ENCODE assay signal across 8 mouse cellular contexts in genomic region chr12:32952416-32952815, GRCm38 (mm10). TPM values are rescaled to one million over a fixed set of nuclear protein-coding genes. Genes with fewer than 3 reads are reported as not detected.
DNase-seq lines count a peak whose midpoint lies in the region; ATAC-seq and TF ChIP-seq lines count a peak whose summit lies in the region.

No protein-coding gene starts in this region.

- no peak overlapping the region for H3K9ac ChIP-seq in forebrain, postnatal 0 days
- H3K9ac ChIP-seq in ES-E14 (ENCODE audit: insufficient read depth, low read depth, low read length, poor library complexity, severe bottlenecking): no peak overlapping the region
- no peak overlapping the region for H3K9ac ChIP-seq in heart, embryonic 12.5 days

- H3K27ac ChIP-seq in forebrain, postnatal 0 days (ENCODE audit: low read depth, low read length): no peak overlapping the region
- no peak overlapping the region for H3K27ac ChIP-seq in forebrain, embryonic 10.5 days
- H3K27ac ChIP-seq in ES-E14 (ENCODE audit: insufficient read depth, low read depth, low read length, poor library complexity, severe bottlenecking): no peak overlapping the region
- H3K27ac ChIP-seq in heart, embryonic 12.5 days (ENCODE audit: poor library complexity, severe bottlenecking): 0 out of 2 replicates have a peak overlapping the region, but pooled peaks have one; percentile 7

- peaks cover 30% of the 10 kb centered on the region for H3K79me2 ChIP-seq in myocyte (ENCODE audit: control insufficient read depth, insufficient read depth)

- H3K27me3 ChIP-seq in forebrain, postnatal 0 days (ENCODE audit: insufficient read depth, low read length): no peaks in the 10 kb centered on the region
- no peaks in the 10 kb centered on the region for H3K27me3 ChIP-seq in forebrain, embryonic 10.5 days (ENCODE audit: poor library complexity, severe bottlenecking)
- H3K27me3 ChIP-seq in heart, embryonic 12.5 days (replicated peaks): no peaks in the 10 kb centered on the region
- no peaks in the 10 kb centered on the region for H3K27me3 ChIP-seq in myocyte (ENCODE audit: control insufficient read depth, insufficient read depth, insufficient read length)

- ATAC-seq in forebrain, postnatal 0 days: no peak
- no peak for ATAC-seq in heart, embryonic 12.5 days (ENCODE audit: insufficient number of reproducible peaks, low FRiP score)

- no peaks in the 10 kb centered on the region for H3K9me3 ChIP-seq in forebrain, postnatal 0 days (ENCODE audit: low read length)
- H3K9me3 ChIP-seq in forebrain, embryonic 10.5 days: no peaks in the 10 kb centered on the region
- H3K9me3 ChIP-seq in ES-E14 (ENCODE audit: control insufficient read depth, insufficient read depth, low read depth, low read length): no peaks in the 10 kb centered on the region
- no peaks in the 10 kb centered on the region for H3K9me3 ChIP-seq in heart, embryonic 12.5 days (replicated peaks)

- no peak overlapping the region for H3ac ChIP-seq in myocyte (ENCODE audit: control insufficient read depth, insufficient read length)

- peaks cover 6% of the 10 kb centered on the region for H3K4me1 ChIP-seq in forebrain, postnatal 0 days (ENCODE audit: insufficient read depth)
- H3K4me1 ChIP-seq in forebrain, embryonic 10.5 days: peaks cover 44% of the 10 kb centered on the region
- H3K4me1 ChIP-seq in ES-E14 (ENCODE audit: control insufficient read depth in 2 of 2, insufficient read depth in 2 of 2, low read length in 2 of 2, poor library complexity in 1 of 2): peaks cover 2 to 3% of the 10 kb centered on the region in 2 experiments; a peak in 2 of 4 replicates
- H3K4me1 ChIP-seq in heart, embryonic 12.5 days (replicated peaks): peaks cover 15% of the 10 kb centered on the region

- in situ Hi-C loops in ES-E14 (cut with MboI; ENCODE audit: low sequenced_read_pairs in 2 of 2, unreplicated experiment in 2 of 2): no loop called here

- peak; percentile 45 for TF ChIP-seq CTCF in forebrain, postnatal 0 days (IDR thresholded peaks at IDR 0.05; ENCODE audit: low read depth)

- 34% methylated on average over 3 of the region's 3 CpGs for WGBS in forebrain, postnatal 0 days
- WGBS in forebrain, embryonic 10.5 days: 33% methylated on average over 3 of the region's 3 CpGs
- WGBS in heart, embryonic 12.5 days: 22% methylated on average over 3 of the region's 3 CpGs

- DNase-seq in forebrain, postnatal 0 days: peak; percentile 6
- no peak for DNase-seq in forebrain, embryonic 10.5 days (ENCODE audit: extremely low spot score, low spot score)
- peak; percentile 15 for DNase-seq in ES-E14 (ENCODE audit: low read depth, low spot score)
- peak; percentile 36 for DNase-seq in cerebellum, adult 8-10 months
- peak; percentile 19 to 52 for DNase-seq in left cerebral cortex, adult 8-10 months (ENCODE audit: low spot score in 2 of 2)
- peak; percentile 21 to 61 for DNase-seq in thymus, adult 18-20 months

- H3K36me3 ChIP-seq in forebrain, postnatal 0 days (ENCODE audit: insufficient read depth): no peaks in the 10 kb centered on the region
- no peaks in the 10 kb centered on the region for H3K36me3 ChIP-seq in forebrain, embryonic 10.5 days (replicated peaks)
- H3K36me3 ChIP-seq in ES-E14 (ENCODE audit: control insufficient read depth, insufficient read depth, low read length, poor library complexity, severe bottlenecking) (no peaks in the 10 kb centered on the region), myocyte (ENCODE audit: control insufficient read depth, insufficient read depth) (no peaks in the 10 kb centered on the region)
- H3K36me3 ChIP-seq in heart, embryonic 12.5 days: no peaks in the 10 kb centered on the region

- no peak for TF ChIP-seq POLR2A in myocyte (IDR thresholded peaks at IDR 0.05; ENCODE audit: insufficient read length, low read depth)

- H3K4me2 ChIP-seq in forebrain, postnatal 0 days (ENCODE audit: low read depth): no peak overlapping the region
- H3K4me2 ChIP-seq in heart, embryonic 12.5 days: no peak overlapping the region
- peak overlapping the region; percentile 99 for H3K4me2 ChIP-seq in myocyte (ENCODE audit: low read depth)

- no peak overlapping the region for H3K4me3 ChIP-seq in forebrain, postnatal 0 days (ENCODE audit: low read depth, low read length)
- no peak overlapping the region for H3K4me3 ChIP-seq in forebrain, embryonic 10.5 days
- H3K4me3 ChIP-seq in ES-E14 (ENCODE audit: insufficient read depth in 1 of 2, low read depth in 1 of 2, low read length in 2 of 2, poor library complexity in 1 of 2, severe bottlenecking in 1 of 2) (no peak overlapping the region), myocyte (no peak overlapping the region)
- no peak overlapping the region for H3K4me3 ChIP-seq in heart, embryonic 12.5 days

TF ChIP-seq in ES-E14, 5 proteins besides CTCF, POLR2A, EP300 and RAD21:
- TF ChIP-seq HCFC1 (IDR thresholded peaks at IDR 0.05; ENCODE audit: borderline replicate concordance, insufficient read depth, low read length): no peak
- no peak for TF ChIP-seq ZNF384 (IDR thresholded peaks at IDR 0.05; ENCODE audit: low read depth, low read length)
- TF ChIP-seq MAFK (IDR thresholded peaks at IDR 0.05; ENCODE audit: insufficient read depth, low read depth, low read length): no peak
- no peak for TF ChIP-seq CHD2 (IDR thresholded peaks at IDR 0.05; ENCODE audit: low read depth, low read length)
- no peak for TF ChIP-seq ZC3H11A (IDR thresholded peaks at IDR 0.05; ENCODE audit: borderline replicate concordance, low read depth, low read length)

TF ChIP-seq in myocyte, 11 proteins besides CTCF, POLR2A, EP300 and RAD21:
- TF ChIP-seq TCF3 (IDR thresholded peaks at IDR 0.05; ENCODE audit: insufficient read length, low read depth) (no peak), USF1 (IDR thresholded peaks at IDR 0.05; ENCODE audit: low read depth) (no peak), MAX (IDR thresholded peaks at IDR 0.05; ENCODE audit: low read depth) (no peak), CEBPB (IDR thresholded peaks at IDR 0.05; ENCODE audit: insufficient read depth, poor library complexity, severe bottlenecking) (no peak), TCF12 (IDR thresholded peaks at IDR 0.05; ENCODE audit: insufficient read depth, poor library complexity, severe bottlenecking) (no peak), REST (IDR thresholded peaks at IDR 0.05; ENCODE audit: insufficient read depth, insufficient read length) (no peak), SRF (IDR thresholded peaks at IDR 0.05; ENCODE audit: control insufficient read depth, insufficient read length, low read depth) (no peak), POLR2AphosphoS2 (IDR thresholded peaks at IDR 0.05; ENCODE audit: insufficient read length, low read depth) (no peak), MYOD1 (IDR thresholded peaks at IDR 0.05; ENCODE audit: control insufficient read depth in 1 of 3, insufficient read length in 2 of 3, low read depth in 2 of 3) (no peak)
TF ChIP-seq in myocyte: peak in this region for 0.

RNA-seq across cellular contexts. Expression of gene Sypl, which starts 1.3 kb away (rescaled TPM):
- 18.5 and 21.3 TPM in 2 replicates for total RNA-seq in forebrain, postnatal 0 days (2014; rRNA removed)
- 35.2 and 40.1 TPM in 2 replicates for polyA plus RNA-seq in forebrain, postnatal 0 days (2015; fragmentation: Nextera tagmentation; extraction: Ambion mirVana)
- polyA plus RNA-seq in forebrain, embryonic 10.5 days (2016; fragmentation: Nextera tagmentation; extraction: Ambion mirVana): 48.6 and 52.0 TPM in 2 replicates
- total RNA-seq in ES-E14 (2012; rRNA removed): 26.5 and 29.2 TPM in 2 replicates
- polyA plus RNA-seq in heart, embryonic 12.5 days (2016; fragmentation: Nextera tagmentation; extraction: Ambion mirVana): 95.8 and 98.8 TPM in 2 replicates
- total RNA-seq in left cerebral cortex, adult 8-10 months (2022): 10 to 100 TPM; 44.7 to 47.5 (median 45.3) TPM
- 64.0 TPM for polyA plus RNA-seq in myocyte (2012; fragmentation: generic; extraction: Trizol)
